Mouse (Mus musculus): ENCODE data around the gene Vps45.

Vps45 gene

DNA sequence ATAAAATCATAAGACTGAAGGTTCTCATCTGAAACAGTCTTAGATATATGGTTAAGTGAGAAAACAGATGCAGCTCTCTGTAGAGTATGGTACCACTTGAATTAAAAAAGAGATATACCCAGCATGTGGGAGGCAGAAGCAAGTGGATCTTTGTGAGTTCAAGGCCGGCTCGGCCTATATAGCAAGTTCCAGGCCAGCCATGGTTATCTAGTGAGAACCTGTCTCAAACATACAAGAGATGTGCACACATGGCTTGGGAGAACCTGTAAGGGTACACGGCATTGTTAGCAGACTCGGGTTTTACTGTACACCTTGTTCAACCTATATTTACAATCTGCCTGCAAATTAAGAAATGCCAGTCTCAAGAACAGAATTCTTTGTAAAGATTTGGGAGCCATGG lies 19.4 kb downstream of the Vps45 start:
- no peak for DNase-seq (ENCODE audit: low read depth, low spot score)

DNA sequence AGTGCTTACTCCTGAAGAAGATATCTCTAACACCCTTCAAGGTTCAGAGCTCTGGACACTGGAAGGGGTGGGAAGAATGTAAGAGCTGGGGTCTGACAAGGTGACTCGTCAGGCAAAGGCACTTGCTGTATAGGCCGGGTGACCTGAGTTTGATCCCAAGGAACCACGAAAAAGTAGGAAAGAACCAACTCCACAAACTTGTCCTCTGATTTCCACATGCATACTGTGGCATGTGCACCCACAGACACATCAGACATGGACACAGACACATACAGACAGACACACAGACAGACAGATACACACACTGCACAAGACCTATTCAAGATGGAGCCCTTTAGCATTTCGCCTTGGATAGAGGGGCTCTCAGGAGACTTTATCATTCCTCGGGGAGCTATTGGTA lies 20.1 kb downstream of the Vps45 start:
- DNase-seq (ENCODE audit: low read depth, low spot score): no peak

DNA sequence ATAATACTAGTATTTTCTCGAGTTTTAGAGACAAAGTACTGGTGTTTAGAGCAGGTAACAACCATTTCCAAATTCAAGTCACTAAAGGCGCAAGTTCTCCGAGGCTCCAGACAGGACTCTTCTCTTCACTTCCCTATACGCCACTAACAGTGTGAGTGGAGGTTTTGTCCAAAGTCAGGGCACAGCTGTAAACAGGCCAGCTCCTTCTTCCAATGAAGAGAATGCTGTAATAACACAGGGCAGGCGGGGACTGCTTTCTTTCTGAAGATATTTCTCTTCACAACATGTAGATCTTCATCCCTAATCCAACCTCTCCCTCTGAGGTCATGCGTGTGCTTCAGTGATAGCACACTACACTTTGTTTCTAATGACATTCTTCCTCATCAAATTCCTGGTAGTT lies 21.5 kb downstream of the Vps45 start:
- DNase-seq (ENCODE audit: low read depth, low spot score): no peak

DNA sequence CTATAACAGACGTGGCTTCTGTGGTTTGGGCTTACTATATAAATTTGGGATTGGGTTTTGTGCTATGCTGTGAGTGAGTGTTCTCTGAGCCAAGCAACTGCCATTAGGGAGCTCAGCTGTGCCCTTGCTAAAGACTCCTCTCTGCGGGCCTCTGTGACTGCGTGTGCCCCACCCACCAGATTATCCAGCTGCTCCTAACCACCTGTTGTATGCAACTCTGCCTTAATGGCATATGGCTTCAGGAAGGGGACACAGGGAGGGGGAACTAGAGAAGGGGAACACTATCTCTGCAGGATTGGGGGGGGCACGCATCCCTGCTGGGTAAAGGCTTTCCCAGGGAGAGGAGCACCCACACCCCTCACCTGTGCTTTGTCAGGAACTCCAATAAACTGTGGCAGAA lies 25.2 kb downstream of the Vps45 start:
- no peak for DNase-seq (ENCODE audit: low read depth, low spot score)

DNA sequence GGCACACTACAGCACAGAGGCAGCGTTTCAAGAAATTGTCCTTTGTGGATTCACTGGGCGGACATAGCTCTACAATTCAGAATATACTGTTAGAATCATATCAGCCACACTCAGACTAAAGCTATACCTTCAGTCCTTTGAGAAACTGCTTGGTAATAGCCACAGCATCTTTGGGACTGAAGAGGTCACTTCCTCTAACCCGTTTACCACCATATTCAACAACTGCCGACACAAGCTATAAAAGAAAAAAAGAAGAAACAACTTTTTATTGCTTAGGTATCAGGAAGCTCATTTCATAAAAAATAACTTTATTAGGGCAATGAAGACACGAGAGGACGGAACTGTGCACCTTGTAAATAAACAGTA lies 25.6 kb downstream of the Vps45 start:
- no peak for DNase-seq (ENCODE audit: low read depth, low spot score)

DNA sequence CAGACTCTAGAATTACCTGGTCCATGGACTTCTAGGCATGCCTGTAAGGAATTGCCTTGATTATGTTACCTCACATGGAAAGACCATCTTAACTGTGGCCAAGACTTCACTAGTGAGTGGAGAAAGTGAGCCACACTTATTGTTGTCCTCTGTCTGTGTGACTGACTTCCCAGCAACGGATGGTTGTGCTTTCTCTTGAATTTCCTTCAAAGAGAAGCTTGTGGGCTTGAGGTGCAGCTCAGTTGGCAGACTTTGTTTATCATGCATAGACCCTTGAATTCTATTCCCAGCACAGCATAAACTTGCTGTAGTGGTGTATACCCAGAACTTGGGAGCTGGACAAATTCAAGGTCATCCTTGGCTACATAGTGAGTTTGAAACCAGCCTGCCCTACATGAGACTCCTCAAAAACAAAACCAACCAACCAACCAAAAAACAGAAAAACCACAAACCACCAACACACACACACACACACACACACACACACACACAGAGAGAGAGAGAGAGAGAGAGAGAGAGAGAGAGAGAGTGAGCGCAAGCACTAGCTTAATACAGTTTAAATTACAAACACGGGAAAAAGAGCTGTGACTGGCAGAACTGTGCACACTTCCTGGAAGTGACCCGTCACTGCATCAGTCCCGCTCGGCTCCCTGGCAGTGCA lies 26.1 kb downstream of the Vps45 start:
- DNase-seq (ENCODE audit: low read depth, low spot score): peak; percentile 80

DNA sequence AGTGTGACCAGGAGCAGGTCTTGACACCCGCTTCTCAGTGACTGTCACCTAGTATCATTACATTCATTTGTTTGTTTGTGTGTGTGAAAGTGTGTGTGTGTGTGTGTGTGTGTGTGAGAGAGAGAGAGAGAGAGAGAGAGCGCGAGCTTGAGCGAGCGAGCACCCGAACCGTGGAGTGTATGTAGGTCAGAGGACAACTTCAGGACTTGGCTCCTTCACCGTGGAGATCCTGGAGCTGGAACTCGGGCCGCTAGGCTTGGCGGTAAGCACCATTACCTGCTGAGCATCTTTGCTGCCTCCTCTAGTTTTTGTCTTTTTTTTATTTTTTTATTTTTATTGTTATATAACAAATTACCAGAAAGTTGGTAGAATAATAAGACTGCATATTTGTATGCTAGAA lies 28.5 kb downstream of the Vps45 start:
- DNase-seq (ENCODE audit: low read depth, low spot score): no peak

DNA sequence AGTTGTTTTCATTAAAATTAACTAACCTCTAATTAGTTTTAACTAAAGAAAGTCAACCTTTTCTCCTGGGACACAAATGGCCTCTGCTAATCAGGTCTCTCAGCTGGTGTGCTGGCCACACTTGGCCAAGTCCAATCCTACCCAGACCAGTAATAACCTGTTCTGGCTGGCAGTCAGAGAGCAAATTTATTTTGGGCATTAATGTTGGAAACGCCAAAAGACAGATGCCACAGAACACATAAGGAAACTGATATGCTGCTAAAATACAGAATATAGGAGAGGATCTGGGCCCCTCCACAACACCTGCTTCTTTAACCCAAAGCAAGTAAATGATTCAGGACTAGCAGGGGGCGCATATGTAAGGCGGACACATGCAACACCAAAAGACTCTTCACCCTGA lies 28.9 kb downstream of the Vps45 start:
- no peak for DNase-seq (ENCODE audit: low read depth, low spot score)

DNA sequence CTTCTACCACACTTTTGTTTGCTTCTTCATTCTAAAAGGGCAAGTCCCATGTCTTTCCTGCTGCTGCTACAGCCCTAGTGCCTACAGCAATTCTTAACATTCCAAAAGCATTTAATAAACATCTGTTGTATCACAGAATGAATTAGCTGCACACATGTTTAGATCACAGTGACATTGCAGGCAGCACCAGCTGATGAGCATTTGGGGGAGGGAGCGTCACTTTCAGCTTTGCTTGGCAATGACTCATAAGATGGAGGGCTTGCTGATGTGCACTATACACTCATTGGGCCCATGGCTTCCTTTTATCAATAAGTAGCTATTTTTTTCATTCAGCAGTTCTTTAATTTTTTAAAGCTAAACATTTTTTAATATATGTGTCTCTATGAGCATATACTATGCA lies 30.4 kb downstream of the Vps45 start:
- no peak for DNase-seq (ENCODE audit: low read depth, low spot score)

DNA sequence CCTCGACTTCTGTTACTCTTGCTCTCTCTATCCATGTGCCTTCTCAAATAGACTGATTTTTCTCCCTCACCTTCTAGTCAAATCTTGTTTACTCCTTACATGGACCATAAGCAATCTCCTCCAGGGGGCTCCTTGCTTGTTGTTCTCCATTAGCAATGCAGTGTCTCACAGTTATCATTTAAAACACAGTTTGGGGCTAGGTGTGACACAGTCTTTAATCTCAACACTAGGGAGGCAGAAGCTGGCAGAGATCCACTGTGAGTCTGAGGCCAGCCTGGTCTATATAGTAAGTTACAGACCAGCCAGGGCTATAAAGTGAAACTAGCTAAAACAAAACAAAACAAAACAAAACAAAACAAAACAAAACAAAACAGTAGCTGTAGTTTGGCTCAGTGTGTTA lies 31.1 kb downstream of the Vps45 start:
- DNase-seq (ENCODE audit: low read depth, low spot score): no peak

DNA sequence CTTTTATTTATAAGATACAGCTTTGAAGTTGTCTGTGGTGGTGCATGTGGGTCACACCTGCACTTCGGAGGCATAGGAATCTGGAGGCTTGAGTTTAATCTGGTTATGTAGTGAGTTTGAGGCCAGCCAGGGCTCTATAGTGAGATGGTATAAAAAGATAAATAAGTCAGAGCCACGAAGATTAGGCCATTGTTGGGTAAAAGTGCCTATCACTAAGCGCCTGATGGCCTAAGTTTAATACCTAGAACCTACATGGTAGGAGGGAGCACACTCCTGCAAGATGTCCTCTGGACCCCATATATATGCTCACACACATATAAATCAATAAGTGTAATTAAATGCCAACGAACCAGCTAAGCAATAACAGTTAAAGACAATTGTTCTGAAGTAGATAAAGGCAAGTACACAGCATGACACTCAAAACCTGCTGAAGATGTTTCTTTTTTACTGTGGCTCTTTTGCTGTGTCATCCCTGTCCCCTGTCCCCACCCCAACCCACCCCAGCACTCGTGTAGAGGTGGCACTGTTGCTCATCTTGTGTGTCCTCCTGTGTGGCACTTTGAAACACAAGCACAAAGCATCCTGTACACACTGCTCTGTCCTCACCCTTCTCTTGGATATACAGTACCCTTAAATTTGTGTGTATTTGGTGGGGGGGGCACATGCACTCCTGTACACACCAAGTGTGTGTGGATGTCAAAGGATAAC lies 36.7 kb downstream of the Vps45 start:
- DNase-seq (ENCODE audit: low read depth, low spot score): no peak

DNA sequence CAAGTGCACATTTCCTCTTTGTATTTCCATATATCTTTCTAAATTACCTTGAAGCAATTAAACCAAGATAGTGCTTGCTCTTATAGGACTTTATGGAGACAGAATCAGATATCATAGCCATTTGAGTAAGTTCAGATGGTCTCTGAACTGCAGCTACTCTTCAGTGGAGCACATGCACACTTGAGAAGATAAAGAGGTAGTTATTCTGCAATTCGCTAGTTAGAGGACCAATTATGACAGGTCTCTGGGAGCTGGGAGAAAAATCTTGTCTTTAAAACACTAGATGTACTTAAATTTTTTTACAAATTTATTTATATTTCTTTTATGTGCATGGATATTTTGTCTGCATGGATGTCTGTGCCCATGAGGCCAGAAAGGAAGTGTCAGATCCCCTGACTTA lies 37.5 kb downstream of the Vps45 start:
- DNase-seq (ENCODE audit: low read depth, low spot score): no peak

DNA sequence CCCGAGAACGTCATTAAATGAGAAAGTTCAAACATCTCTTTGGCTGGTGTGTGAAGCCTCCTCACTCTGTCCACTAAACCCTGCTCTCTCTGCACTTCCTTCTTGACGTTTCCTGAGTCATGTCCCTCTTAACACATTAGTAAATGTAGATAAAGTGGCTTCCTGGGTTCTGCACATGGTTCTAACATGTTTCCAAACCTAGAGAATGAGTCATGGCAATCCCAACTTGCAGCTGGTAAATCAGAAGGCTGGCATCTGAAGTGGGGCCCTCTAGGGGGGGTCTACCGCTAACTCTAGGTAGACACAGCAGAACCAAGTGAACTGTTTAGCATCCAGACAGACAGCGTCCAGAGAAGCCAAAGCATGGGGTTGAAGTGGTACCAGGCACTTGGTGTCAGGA lies 40.8 kb downstream of the Vps45 start:
- no peak for DNase-seq (ENCODE audit: low read depth, low spot score)

DNA sequence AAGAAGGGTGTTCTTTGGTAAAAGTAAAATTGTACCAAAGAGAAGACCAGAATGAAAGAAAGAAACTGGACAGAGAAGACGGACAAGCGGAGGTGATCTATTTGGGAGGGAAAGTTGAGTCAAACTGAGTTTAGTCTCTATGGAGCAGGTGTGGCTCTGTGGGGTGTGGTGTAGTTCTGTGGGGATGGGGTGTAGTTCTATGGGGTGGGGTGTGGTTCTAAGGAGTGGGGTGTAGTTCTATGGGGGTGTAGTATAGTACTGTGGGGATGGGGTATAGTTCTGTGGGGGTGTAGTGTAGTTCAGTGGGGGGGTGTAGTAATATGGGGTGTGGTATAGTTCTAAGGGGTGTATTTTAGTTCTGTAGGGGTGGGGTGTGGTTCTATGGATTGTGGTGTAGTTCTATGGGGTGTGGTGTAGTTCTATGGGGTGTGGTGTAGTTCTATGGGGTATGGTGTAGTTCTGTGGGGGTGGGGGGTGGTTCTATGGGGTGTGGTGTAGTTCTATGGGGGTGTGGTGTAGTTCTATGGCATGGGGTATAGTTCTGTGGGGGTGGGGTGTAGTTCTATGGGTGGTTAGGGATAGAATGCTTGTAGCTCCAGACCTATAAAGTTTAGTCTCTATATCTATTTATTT lies 41.9 kb downstream of the Vps45 start:
- no peak for DNase-seq (ENCODE audit: low read depth, low spot score)

DNA sequence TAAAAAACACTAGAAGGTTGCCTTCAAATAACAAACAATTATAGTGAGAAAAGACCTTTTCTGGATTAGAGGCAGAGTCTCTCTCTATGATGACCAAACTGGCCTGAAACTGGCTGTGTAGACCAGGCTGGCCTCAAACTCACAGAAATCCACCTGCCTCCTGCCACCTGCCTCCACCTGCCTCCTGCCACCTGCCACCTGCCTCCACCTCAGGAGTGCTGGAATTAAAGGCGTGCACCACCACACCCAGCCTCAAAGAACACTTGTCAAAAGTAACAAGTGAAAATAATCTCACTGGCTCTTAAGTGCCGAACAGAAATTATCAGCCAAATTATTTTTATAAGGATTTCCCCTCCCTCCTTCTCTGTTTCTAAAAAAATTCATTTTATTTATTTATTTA lies 42.6 kb downstream of the Vps45 start:
- DNase-seq (ENCODE audit: low read depth, low spot score): no peak

DNA sequence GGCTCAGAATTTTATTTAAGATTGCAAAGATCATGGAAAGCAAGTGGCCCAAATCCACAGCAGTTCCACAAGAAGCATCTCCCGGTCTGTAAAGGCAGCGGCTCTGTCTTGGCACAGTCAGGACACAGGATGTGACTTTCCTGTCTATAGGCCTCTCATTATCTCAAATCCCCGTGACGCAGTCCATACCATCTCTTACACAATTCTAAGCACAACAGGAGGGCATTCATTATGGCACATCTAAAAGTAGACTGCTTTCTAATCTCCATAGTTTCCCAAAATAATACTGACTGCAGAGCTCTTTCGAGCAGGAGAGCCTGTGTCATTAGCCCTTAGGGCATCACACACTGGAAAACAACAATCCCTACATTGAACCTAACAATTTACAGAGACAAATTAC lies 45.5 kb downstream of the Vps45 start:
- no peak for DNase-seq (ENCODE audit: low read depth, low spot score)

DNA sequence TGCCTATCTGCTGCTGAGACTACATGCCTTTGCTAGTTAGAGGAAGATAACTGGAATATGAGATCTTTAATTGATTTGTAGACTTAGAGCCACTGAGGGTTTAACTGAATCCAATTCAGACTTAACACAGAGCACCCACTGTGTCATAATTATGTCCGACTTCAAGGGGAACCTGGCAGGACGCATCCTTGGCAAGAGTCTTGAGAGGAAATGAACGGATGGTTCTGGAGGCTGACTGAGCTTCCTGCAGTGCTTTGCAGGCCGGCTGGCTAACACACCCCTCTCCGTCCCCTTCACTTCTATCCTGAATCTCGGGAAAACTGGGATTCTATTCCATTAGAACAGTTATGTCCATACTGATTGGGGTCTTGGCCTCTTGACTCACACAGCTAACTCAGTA lies 49.8 kb downstream of the Vps45 start:
- DNase-seq (ENCODE audit: low read depth, low spot score): no peak

DNA sequence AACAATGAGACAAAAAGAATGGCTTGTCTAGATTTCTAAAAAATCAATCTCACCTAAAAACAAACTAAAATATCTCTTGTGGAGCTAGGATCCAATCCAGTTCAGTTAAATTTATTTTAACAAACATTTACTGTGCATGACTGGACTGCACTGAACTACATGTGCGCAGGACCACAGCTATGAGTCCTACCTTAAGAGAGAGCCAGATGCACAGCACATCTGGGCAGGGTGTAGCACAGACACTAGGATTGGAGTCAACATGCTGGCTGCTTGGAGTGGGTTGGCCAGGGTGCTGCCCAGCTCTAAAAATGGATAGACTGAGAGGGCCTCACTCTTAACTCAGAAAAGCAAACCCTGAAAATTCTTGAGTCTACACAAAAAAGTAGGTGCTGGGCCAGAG lies 56.7 kb downstream of the Vps45 start:
- DNase-seq (ENCODE audit: low read depth, low spot score): no peak

DNA sequence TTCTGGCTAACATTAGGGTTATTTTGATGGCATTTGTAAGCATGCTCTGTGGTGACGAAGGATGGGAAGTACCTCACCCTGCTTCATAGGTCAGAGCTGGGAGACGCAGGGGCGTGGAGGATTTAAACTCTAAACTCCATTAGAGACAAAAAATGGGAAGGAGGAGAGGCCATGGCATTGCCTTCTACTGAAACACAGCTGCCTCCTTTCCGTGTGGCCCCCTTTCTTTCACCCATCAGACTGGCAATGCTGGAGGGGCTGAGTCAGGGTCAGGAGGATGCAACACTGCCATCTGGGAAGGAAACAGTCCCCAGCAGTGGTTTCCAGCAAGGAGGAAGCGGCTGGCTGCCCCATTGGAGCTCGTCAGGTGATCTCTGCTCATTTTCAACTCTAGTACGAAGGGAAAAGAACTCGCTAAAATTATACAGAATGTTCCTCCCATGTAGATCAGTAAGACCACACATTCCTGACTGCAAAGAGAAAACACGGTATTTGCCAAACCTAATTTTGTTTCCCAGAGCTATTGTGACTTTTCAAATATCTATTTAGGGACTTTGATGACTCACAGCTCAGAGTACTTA lies 57.3 kb downstream of the Vps45 start:
- DNase-seq (ENCODE audit: low read depth, low spot score): no peak

DNA sequence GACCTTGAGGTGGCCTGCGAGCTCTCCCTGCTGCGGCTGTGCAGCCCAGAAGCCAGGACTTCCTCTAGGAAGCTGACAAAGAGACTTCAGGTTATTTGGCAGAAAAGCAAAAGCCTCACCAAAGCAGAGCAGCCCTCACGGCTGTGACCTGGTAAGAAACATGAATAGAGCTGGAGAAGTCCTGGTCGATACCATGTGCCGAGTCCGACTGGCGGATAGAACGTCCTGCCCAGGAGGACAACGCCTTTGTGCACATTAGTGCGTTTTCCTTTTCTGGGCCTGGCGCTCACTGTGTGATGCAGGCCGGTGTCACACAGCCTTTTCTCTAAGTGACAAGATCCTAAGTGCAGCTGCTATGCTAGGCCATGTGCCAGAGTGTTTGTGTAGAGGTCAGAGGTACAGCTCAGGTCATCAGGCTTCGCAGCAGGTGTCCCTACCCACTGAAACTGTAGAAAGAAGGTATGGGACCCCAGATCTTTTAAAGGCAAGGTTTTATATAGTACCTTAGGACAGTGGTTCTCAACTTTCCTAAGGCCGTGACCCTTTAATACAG lies 58.1 kb downstream of the Vps45 start:
- DNase-seq (ENCODE audit: low read depth, low spot score): no peak

DNA sequence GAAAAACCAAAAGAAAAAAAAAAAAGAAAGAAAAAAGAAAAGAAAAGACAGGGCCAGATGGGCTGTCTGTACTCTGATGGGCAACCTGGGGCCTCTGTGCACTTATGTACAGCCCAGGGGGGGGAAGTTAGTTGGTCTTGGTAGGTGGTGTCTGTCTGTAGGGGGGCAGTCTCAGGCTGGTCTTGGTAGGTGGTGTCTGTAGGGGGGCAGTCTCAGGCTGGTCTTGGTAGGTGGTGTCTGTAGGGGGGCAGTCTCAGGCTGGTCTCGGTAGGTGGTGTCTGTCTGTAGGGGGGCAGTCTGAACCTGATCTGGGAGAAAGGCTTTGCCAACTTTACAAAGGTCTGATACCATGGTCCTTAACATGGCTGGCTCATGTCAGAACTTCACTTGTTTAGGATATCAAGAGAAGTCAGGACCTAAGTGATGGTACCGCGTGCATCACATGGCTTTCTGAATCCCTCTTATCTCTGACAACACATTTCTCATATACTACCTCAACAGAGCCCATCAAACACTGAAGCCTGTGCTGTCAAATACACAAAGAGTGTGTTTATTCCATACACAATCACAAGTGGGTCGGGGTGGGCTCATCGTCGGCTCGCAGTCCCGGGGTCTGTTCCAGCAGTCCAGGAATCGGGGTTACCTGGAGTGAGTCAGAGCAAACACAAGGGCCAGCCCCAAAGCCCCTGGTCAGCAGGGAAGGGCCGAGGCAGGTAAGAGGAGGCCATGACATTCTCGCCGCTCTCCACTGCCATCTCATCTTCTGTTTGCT lies 58.8 kb downstream of the Vps45 start:
- no peak for DNase-seq (ENCODE audit: low read depth, low spot score)

DNA sequence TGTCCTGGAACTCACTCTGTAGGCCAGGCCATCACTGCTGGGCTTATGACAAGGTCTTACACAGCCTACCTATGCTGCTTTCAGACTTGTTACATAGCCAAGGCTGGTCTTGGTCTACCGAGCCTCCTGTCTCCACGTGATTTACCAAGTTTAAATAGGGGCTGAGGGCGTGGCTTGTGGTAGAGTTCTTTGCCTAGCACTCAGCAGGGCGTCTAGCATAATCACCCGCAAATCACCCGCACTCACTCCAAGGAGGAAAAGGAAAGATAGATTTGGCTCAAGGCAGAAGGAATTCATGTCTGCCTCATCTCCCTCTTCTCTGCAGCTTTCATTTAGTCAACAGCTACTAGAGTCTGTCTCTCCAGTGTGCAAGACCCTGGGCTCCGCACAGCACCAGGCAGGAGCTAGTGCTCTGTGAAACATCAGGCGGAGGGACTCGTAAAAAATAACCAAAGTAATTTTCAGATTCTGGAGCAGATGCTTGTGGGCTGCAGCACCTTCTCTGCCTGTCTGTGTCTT lies 61.0 kb downstream of the Vps45 start:
- DNase-seq (ENCODE audit: low read depth, low spot score): peak; percentile 33
